Mouse (Mus musculus): ENCODE measurements at regions not wholly inside any gene's neighbourhood (a gene's known extent, or its start where the extent isn't known, plus 50 kb on each side); places are given as distances from the start of the nearest gene placed in this dataset.
A peak's percentile ranks its signal among the peaks of the same experiment; 100 is the strongest.
"Not testable (repeated sequence)": the region's sequence is repeated elsewhere in the genome, so short reads cannot be mapped to it uniquely, and the experiment has no call there.

- Histone ChIP-seq H3K9ac (replicated peaks) (no peak overlapping the region), H3K4me3 (ENCODE audit: insufficient read depth in 1 of 2, low read depth in 2 of 2, low read length in 2 of 2) (no peak overlapping the region)
Measured at GRCm38 (mm10) chrX:162307646-162308045, 148.1 kb upstream of the Nhs start.

GRCm38 (mm10) chrX:162304145-162304544 is 144.6 kb upstream of the Nhs start:
- no peaks in the 10 kb centered on the region for H3K9me3 ChIP-seq (ENCODE audit: control insufficient read depth, low read length)
- H3K9ac ChIP-seq (replicated peaks) = no peak overlapping the region

More at GRCm38 (mm10) chrX:162307646-162308045, 148.1 kb upstream of the Nhs start:
- H3K4me1 ChIP-seq (replicated peaks; ENCODE audit: control insufficient read depth in 2 of 2, insufficient read depth in 2 of 2, low read length in 1 of 2) = no peaks in the 10 kb centered on the region
- H3K9me3 ChIP-seq (ENCODE audit: control insufficient read depth, low read length) = no peaks in the 10 kb centered on the region
- WGBS (ENCODE audit: insufficient replicate concordance) = 39% methylated on average over 2 of the region's 2 CpGs
- ATAC-seq (ENCODE audit: insufficient read depth) (no peak), DNase-seq (ENCODE audit: low read depth in 3 of 3, low spot score in 3 of 3) (no peak)
- H3K4me2 ChIP-seq (ENCODE audit: low read depth) = no peak overlapping the region
- no peak overlapping the region for H3K27ac ChIP-seq
- H3K27me3 ChIP-seq (ENCODE audit: control insufficient read depth, insufficient read depth, low read length) = no peaks in the 10 kb centered on the region
- no peaks in the 10 kb centered on the region for H3K36me3 ChIP-seq (replicated peaks; ENCODE audit: control insufficient read depth, insufficient read depth, low read depth)
- TF ChIP-seq CTCF (IDR thresholded peaks at IDR 0.05; ENCODE audit: low read depth) = no peak
- no peak for TF ChIP-seq EP300 (IDR thresholded peaks at IDR 0.05; ENCODE audit: low read depth)

GRCm38 (mm10) chrX:162302788-162303187 is 143.3 kb upstream of the Nhs start:
- Histone ChIP-seq H3K4me2 (ENCODE audit: low read depth) (no peak overlapping the region), H3K9ac (replicated peaks) (no peak overlapping the region), H3K4me1 (replicated peaks; ENCODE audit: control insufficient read depth in 2 of 2, insufficient read depth in 2 of 2, low read length in 1 of 2) (no peaks in the 10 kb centered on the region), H3K4me3 (ENCODE audit: insufficient read depth in 1 of 2, low read depth in 2 of 2, low read length in 2 of 2) (no peak overlapping the region), H3K27ac (no peak overlapping the region), H3K36me3 (replicated peaks; ENCODE audit: control insufficient read depth, insufficient read depth, low read depth) (no peaks in the 10 kb centered on the region), H3K27me3 (ENCODE audit: control insufficient read depth, insufficient read depth, low read length) (no peaks in the 10 kb centered on the region; the same call in 1 of the 2 replicates), H3K9me3 (ENCODE audit: control insufficient read depth, low read length) (no peaks in the 10 kb centered on the region)
- no peak for TF ChIP-seq CTCF (IDR thresholded peaks at IDR 0.05; ENCODE audit: low read depth)
- DNase-seq (ENCODE audit: low read depth in 3 of 3, low spot score in 3 of 3) (no peak), ATAC-seq (ENCODE audit: insufficient read depth) (no peak)

More at GRCm38 (mm10) chrX:162304145-162304544, 144.6 kb upstream of the Nhs start:
- Histone ChIP-seq H3K27me3 (ENCODE audit: control insufficient read depth, insufficient read depth, low read length) (no peaks in the 10 kb centered on the region), H3K4me1 (replicated peaks; ENCODE audit: control insufficient read depth in 2 of 2, insufficient read depth in 2 of 2, low read length in 1 of 2) (no peaks in the 10 kb centered on the region), H3K36me3 (replicated peaks; ENCODE audit: control insufficient read depth, insufficient read depth, low read depth) (no peaks in the 10 kb centered on the region), H3K4me3 (ENCODE audit: insufficient read depth in 1 of 2, low read depth in 2 of 2, low read length in 2 of 2) (no peak overlapping the region), H3K4me2 (ENCODE audit: low read depth) (no peak overlapping the region), H3K27ac (no peak overlapping the region)
- DNase-seq (ENCODE audit: low read depth in 3 of 3, low spot score in 3 of 3) (no peak), ATAC-seq (ENCODE audit: insufficient read depth) (no peak)
- TF ChIP-seq CTCF (IDR thresholded peaks at IDR 0.05; ENCODE audit: low read depth) = no peak
- no peak for TF ChIP-seq EP300 (IDR thresholded peaks at IDR 0.05; ENCODE audit: low read depth)

GRCm38 (mm10) chrX:162291234-162291633 is 131.7 kb upstream of the Nhs start:
- no peaks in the 10 kb centered on the region for H3K27me3 ChIP-seq (ENCODE audit: control insufficient read depth, insufficient read depth, low read length)
- DNase-seq (ENCODE audit: low read depth in 3 of 3, low spot score in 3 of 3) = no peak
- TF ChIP-seq EP300 (IDR thresholded peaks at IDR 0.05; ENCODE audit: low read depth) (no peak), CTCF (IDR thresholded peaks at IDR 0.05; ENCODE audit: low read depth) (no peak)

GRCm38 (mm10) chrX:162286155-162286554 is 126.6 kb upstream of the Nhs start:
- H3K27ac ChIP-seq; H3K4me2 ChIP-seq (ENCODE audit: low read depth); H3K4me3 ChIP-seq (ENCODE audit: insufficient read depth in 1 of 2, low read depth in 2 of 2, low read length in 2 of 2); H3K36me3 ChIP-seq (replicated peaks; ENCODE audit: control insufficient read depth, insufficient read depth, low read depth); H3K27me3 ChIP-seq (ENCODE audit: control insufficient read depth, insufficient read depth, low read length); ATAC-seq (ENCODE audit: insufficient read depth); H3K9me3 ChIP-seq (ENCODE audit: control insufficient read depth, low read length); DNase-seq (ENCODE audit: low read depth in 3 of 3, low spot score in 3 of 3); H3K9ac ChIP-seq (replicated peaks): not testable (repeated sequence)
- peaks cover 25 to 27% of the 10 kb centered on the region in 2 experiments for H3K4me1 ChIP-seq (replicated peaks; ENCODE audit: control insufficient read depth in 2 of 2, insufficient read depth in 2 of 2, low read length in 1 of 2)

More at GRCm38 (mm10) chrX:162291234-162291633, 131.7 kb upstream of the Nhs start:
- 85% methylated on average over 1 of the region's 1 CpGs for WGBS (ENCODE audit: insufficient replicate concordance)
- Histone ChIP-seq H3K27ac (no peak overlapping the region), H3K4me2 (ENCODE audit: low read depth) (no peak overlapping the region), H3K36me3 (replicated peaks; ENCODE audit: control insufficient read depth, insufficient read depth, low read depth) (no peaks in the 10 kb centered on the region), H3K4me3 (ENCODE audit: insufficient read depth in 1 of 2, low read depth in 2 of 2, low read length in 2 of 2) (no peak overlapping the region), H3K9ac (replicated peaks) (no peak overlapping the region), H3K9me3 (ENCODE audit: control insufficient read depth, low read length) (no peaks in the 10 kb centered on the region), H3K4me1 (replicated peaks; ENCODE audit: control insufficient read depth in 2 of 2, insufficient read depth in 2 of 2, low read length in 1 of 2) (peaks cover 0 to 2% of the 10 kb centered on the region in 2 experiments; a peak in 1 of 4 replicates)
- ATAC-seq (ENCODE audit: insufficient read depth) = no peak

GRCm38 (mm10) chrX:162284252-162284651 is 124.7 kb upstream of the Nhs start:
- peak; percentile 74 to 82 (median 78) for DNase-seq (ENCODE audit: low read depth in 3 of 3, low spot score in 3 of 3)
- H3K27ac ChIP-seq = peak overlapping the region; percentile 92

More at GRCm38 (mm10) chrX:162284252-162284651, 124.7 kb upstream of the Nhs start:
- Histone ChIP-seq H3K36me3 (replicated peaks; ENCODE audit: control insufficient read depth, insufficient read depth, low read depth) (no peaks in the 10 kb centered on the region), H3K4me1 (replicated peaks; ENCODE audit: control insufficient read depth in 2 of 2, insufficient read depth in 2 of 2, low read length in 1 of 2) (peaks cover 25 to 27% of the 10 kb centered on the region in 2 experiments), H3K4me3 (ENCODE audit: insufficient read depth in 1 of 2, low read depth in 2 of 2, low read length in 2 of 2) (no peak overlapping the region), H3K4me2 (ENCODE audit: low read depth) (peak overlapping the region; percentile 59), H3K27me3 (ENCODE audit: control insufficient read depth, insufficient read depth, low read length) (no peaks in the 10 kb centered on the region), H3K9me3 (ENCODE audit: control insufficient read depth, low read length) (no peaks in the 10 kb centered on the region), H3K9ac (replicated peaks) (peak overlapping the region; percentile 31)
- ATAC-seq (ENCODE audit: insufficient read depth) = peak; percentile 98
- TF ChIP-seq EP300 (IDR thresholded peaks at IDR 0.05; ENCODE audit: low read depth) (peak; percentile 97), CTCF (IDR thresholded peaks at IDR 0.05; ENCODE audit: low read depth) (no peak)
- WGBS (ENCODE audit: insufficient replicate concordance) = 13% methylated on average over 3 of the region's 3 CpGs
